Mouse (Mus musculus) megakaryocyte, embryonic 14.5 days (primary cell): Measurements from ENCODE around the gene Avpr2. TPM values are rescaled to one million over a fixed set of nuclear protein-coding genes. Genes with fewer than 3 reads are reported as not detected.

Source experiments
- H3K27me3 ChIP-seq: replicated peaks from 2 replicates; pipeline ENCODE3; 2012; ENCODE audit warnings: inconsistent platforms
- H3K36me3 ChIP-seq: replicated peaks from 2 replicates; pipeline ENCODE3; 2012; ENCODE audit warnings: low read length, inconsistent platforms, mixed read lengths
- H3K4me1 ChIP-seq: 2 replicates; pipeline ENCODE4 v1.6.1; 2012; ENCODE audit warnings: inconsistent platforms
- H3K4me3 ChIP-seq: replicated peaks from 2 replicates; pipeline ENCODE3; 2012; ENCODE audit warnings: moderate library complexity, mild to moderate bottlenecking, inconsistent platforms
- H3K9me3 ChIP-seq: 2 replicates; pipeline ENCODE4 v1.6.1; 2012; ENCODE audit warnings: inconsistent platforms
- FLI1 ChIP-seq: IDR thresholded peaks from 2 replicates; pipeline ENCODE4 v1.6.1; 2012; ENCODE audit warnings: low read length, inconsistent platforms, mixed read lengths
- GATA1 ChIP-seq: IDR thresholded peaks from 3 replicates; pipeline ENCODE4 v1.6.1; 2012; ENCODE audit warnings: mixed read lengths, low read length, inconsistent platforms, borderline replicate concordance
- polyA plus RNA-seq: library from polyadenylated mRNA; stranded (reverse); fragments of >175 nt; gene quantifications from 2 replicates; pipeline ENCODE4 v1.2.3, GENCODE M21; 2012; ENCODE audit warnings: low replicate concordance; ENCODE audit not compliant: insufficient read depth

Avpr2 gene
- polyA plus RNA-seq, 1 experiment: not detected

DNA sequence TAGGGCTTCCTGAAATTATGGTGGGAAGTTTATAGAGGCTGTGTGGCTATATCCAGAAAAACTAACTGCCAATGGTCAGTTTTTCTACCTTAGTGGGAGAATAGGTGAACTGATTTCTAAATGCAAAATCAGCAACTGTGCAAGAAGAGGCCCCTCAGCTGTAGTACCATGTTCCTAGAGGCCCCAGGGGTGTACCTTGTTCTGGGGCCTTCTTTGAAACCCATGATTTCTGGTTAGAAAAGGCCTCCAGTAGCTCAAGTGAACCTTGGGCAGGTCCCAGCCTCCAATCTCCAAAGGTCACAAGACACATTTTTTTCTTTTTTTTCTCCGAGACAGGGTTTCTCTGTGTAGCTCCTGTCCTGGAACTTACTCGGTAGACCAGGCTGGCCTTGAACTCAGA is 50.4 kb downstream of the Avpr2 start:
- Histone ChIP-seq H3K4me1 (peaks cover 18% of the 10 kb centered on the region), H3K4me3 (no peak overlapping the region), H3K27me3 (peaks cover 8% of the 10 kb centered on the region), H3K36me3 (peaks cover 66% of the 10 kb centered on the region), H3K9me3 (no peaks in the 10 kb centered on the region)
- TF ChIP-seq GATA1: no peak
- TF ChIP-seq FLI1: no peak

Other genes starting within 250 kb of the Avpr2 start
- gene Pnck, start 232.0 kb upstream of the Avpr2 start, polyA plus RNA-seq: not detected in 2 replicates
- 0.78 and 3.9 TPM in 2 replicates for gene Slc6a8, start 219.0 kb upstream of the Avpr2 start, polyA plus RNA-seq
- 18.5 and 52.2 TPM in 2 replicates for gene Bcap31, start 175.9 kb upstream of the Avpr2 start, polyA plus RNA-seq
- gene Abcd1, start 175.5 kb upstream of the Avpr2 start, polyA plus RNA-seq: 35.2 and 45.1 TPM in 2 replicates
- 1.2 and 3.1 TPM in 2 replicates for gene Plxnb3, start 135.0 kb upstream of the Avpr2 start, polyA plus RNA-seq
- 0.45 and 4.0 TPM in 2 replicates for gene Srpk3, start 117.7 kb upstream of the Avpr2 start, polyA plus RNA-seq
- 4.7 and 20.7 TPM in 2 replicates for gene Idh3g, start 105.2 kb upstream of the Avpr2 start, polyA plus RNA-seq
- 53.1 and 60.4 TPM in 2 replicates for gene Ssr4, start 105.1 kb upstream of the Avpr2 start, polyA plus RNA-seq
- gene Pdzd4, start 67.1 kb upstream of the Avpr2 start, polyA plus RNA-seq: not detected in 2 replicates
- gene L1cam, start 4.0 kb downstream of the Avpr2 start, polyA plus RNA-seq: 0.96 TPM in 1 of 2 replicates, not detected in the other
- 6.6 and 13.3 TPM in 2 replicates for gene Arhgap4, start 29.8 kb downstream of the Avpr2 start, polyA plus RNA-seq
- gene Naa10, start 29.8 kb downstream of the Avpr2 start, polyA plus RNA-seq: 58.9 and 174 TPM in 2 replicates
- gene Renbp, start 38.7 kb downstream of the Avpr2 start, polyA plus RNA-seq: 31.2 and 114 TPM in 2 replicates
- 58.4 and 162 TPM in 2 replicates for gene Hcfc1, start 74.3 kb downstream of the Avpr2 start, polyA plus RNA-seq
- 134 and 271 TPM in 2 replicates for gene Irak1, start 131.8 kb downstream of the Avpr2 start, polyA plus RNA-seq
- gene Opn1mw, start 235.4 kb downstream of the Avpr2 start, polyA plus RNA-seq: not detected in 2 replicates
- 13.7 and 25.1 TPM in 2 replicates for gene Mecp2, start 243.3 kb downstream of the Avpr2 start, polyA plus RNA-seq